Mouse (Mus musculus): Measurements from ENCODE around the gene Gpr156.

Gene Gpr156

DNA sequence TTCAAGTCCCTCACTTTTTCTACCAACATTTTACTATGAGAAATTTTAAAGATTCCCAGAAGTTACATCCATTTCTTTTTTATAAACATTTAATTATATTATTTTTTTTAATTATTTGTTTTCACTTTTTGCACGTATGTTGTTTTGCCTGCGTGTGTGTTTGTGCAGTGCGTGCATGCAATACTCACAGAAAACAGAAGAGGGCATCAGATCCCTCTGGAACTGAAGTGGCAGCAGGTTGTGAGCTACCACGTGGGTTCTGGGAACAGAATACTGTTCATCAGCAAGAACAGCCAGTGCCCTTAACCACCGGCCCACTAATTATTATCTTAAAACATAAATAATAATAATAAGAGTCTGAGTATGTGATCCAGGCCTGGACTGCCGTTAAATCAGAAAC, 2.7 kb downstream of the Gpr156 start:
- DNase-seq (ENCODE audit: low spot score): no peak

DNA sequence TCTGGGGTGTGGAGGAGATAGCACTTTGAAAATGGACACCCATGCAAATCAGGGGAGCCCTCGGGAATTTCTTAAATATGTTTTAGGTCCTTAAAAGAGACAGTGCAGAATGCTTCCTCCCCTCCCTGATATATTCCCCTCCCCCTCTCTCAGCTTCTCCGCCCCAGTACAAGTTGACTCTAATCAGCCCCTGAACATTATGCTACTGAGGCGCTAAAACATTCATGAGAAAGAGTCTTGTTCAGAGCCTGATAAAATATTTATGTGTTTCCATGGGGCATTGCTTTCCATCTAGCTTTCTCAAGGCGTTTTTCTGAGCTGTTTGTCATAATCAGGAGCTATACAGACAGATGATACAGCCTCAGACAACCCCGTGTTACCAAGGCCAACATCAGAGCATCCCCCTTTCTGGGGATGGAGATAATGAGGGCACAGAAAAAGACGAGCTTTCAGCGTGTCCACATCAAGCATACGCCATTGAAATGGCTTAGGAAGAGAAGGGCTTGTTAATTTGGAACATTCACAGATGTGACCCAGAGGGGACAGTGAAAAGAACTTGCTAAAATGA, 4.6 kb downstream of the Gpr156 start:
- no peak for DNase-seq (ENCODE audit: low spot score)

GRCm38 (mm10) chr16:37926087-37926486, 9.8 kb downstream of the Gpr156 start:
- no peak for DNase-seq (ENCODE audit: low spot score)

DNA sequence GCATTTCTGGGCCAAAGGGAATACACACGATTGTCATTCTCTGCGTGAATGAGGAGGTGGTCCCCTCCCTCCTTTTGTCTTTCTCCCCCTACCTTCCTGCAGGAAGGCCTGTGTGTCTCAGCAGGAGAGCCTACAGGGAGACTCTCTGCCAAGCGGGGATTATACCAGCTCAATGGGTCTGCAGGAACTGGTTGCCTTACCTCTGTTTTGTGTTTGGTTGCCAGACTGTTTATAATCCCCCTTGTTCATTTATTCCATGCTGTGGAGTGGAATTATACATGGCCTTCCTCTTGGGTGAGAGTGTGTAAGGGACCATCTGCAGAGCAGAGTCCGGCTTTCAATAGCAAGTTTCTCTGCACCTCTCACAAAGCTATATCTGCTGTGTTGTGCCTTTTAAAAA, 10.8 kb downstream of the Gpr156 start:
- no peak for DNase-seq (ENCODE audit: low spot score)

DNA sequence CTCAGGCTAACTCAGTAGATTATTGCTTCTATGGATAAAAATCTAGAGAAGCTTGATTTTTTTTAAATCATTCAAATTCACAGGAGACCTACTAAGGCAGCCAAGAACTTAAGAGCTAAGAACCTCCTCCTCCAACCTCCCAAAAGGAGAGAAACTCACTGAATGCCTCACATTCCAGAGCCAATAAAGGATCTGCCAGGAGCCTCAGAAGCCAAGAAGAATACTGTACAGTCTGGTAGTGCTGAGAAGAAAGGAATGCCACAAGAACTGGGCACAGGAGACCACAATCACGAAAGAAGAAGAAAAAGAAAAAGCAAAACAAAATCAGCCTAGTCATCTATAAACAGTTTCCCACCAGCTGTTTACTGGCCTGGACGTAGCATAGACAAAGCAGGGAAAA, 12.7 kb downstream of the Gpr156 start:
- no peak for DNase-seq (ENCODE audit: low spot score)

DNA sequence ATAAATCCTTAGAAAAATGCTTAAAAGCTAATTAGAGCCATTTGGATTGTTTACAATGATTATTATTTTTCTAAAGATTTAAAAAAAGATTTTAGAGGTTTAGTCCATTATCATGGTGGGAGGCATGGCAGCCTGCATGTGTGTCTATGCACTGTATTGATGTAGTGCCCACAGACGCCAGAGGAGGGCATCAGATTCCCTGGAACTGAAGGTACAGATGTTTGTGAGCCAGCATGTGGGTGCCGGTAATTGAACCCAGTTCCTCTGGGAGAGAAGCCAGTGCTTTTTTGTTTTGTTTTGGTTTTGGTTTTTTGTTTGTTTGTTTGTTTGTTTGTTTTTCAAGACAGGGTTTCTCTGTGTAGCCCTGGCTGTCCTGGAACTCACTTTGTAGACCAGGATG, 13.3 kb downstream of the Gpr156 start:
- DNase-seq (ENCODE audit: low spot score): no peak

DNA sequence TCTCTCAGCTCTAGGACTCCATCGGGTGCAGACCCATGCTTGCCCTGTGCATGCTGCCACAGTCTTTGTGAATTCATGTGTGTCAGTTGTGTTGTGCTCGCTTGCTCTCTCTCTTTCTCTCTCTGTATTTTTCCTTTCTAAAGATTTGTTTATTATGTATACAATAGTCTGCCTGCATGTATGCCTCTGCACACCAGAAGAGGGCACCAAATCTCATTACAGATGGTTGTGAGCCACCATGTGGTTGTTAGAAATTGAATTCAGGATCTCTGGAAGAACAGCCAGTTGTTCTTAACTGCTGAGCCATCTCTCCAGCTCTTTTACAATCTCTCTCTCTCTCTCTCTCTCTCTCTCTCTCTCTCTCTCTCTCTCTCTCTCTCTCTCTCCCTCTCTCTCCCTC, 18.6 kb downstream of the Gpr156 start:
- DNase-seq (ENCODE audit: low spot score): no peak

GRCm38 (mm10) chr16:37937276-37937675, 21.0 kb downstream of the Gpr156 start:
- DNase-seq (ENCODE audit: low spot score): no peak

DNA sequence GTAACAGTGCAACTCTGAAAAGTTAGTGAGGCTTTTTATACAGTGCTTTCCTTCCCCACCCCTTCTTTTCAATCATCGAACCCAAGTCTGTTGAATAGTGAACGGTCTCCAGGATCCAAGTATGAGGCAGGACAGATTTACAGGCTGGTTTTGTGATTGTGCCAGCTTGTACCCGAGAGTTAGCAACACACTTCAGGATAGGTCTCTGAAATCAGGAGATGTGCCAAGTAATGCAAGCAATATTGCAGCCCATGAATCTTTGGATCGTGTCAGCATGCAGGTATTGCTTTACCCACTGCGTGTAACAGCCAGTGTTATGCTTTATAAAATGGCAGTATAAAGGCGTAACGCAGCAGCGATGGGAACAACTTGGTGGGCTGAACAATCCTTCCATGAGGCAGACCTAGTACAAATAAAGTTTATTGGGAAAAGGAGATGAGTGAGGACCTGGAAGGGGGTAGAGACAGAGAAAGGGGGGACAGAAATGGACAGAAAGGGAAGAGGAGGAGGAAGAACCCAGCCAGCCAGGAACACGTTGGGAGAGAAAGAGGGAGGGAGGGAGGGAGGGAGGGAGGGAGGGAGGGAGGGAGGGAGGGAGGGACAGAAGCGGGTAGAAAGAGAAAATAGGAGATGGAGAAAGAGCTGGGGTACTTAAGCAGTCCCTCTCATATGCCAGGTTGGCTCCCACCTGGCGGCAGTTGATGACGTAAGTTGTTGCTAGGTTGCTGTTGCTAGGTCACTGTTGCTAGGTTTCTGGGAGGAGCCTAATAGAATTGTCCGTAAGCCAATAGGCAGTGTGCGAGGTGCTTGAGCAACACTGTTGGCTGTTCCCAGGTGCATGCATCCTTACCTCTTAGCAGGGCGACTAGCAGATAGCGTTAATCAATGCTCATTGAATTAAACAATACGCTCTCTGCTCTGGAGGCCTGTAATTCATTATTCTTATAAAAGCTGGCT, 22.1 kb downstream of the Gpr156 start:
- peak; percentile 41 for DNase-seq (ENCODE audit: low spot score)

GRCm38 (mm10) chr16:37939082-37939863, 23.0 kb downstream of the Gpr156 start:
- DNase-seq (ENCODE audit: low spot score): no peak

GRCm38 (mm10) chr16:37940291-37940690, 24.0 kb downstream of the Gpr156 start:
- DNase-seq (ENCODE audit: low spot score): no peak

DNA sequence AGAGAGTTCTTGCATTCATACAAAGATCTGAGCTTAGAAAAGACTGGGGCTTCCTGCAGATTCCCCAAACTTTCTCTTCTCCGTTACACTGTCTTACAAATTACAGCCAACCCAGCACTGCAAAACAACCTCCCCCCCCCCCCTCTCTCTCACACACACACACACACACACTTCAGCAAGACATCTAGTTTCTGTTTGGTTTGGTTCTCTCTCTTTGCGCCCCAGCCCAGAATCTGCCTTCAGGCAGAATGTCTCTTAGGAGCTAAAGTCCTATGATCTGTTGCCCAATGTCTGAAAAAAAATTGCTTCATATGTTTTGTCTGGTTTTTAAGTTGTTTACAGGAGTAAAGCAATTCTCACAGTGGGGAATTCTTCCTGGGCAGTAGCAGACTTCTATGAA, 27.4 kb downstream of the Gpr156 start:
- peak; percentile 33 for DNase-seq (ENCODE audit: low spot score)

- DNase-seq (ENCODE audit: low spot score): no peak
Observed at GRCm38 (mm10) chr16:37945031-37945796, 28.9 kb downstream of the Gpr156 start.

DNA sequence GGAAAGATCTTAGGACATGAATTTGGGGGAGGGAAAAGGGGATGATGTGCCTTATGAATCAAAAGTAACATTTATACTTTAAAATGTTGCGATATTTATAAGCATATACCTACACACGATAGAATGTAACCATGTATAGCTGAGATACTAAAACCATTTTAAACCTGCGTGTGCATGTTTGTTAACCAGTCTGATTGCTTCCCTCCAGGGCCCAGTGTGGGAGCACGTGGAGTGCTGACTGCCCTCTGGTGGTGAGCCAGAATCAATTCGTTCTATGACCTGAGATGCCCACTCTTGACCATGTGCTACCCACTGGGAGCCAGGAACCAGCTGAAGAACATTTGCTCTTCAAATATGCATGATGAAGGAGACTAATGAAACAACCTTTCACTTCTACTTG, 30.9 kb downstream of the Gpr156 start:
- peak; percentile 78 for DNase-seq (ENCODE audit: low spot score)

- no peak for DNase-seq (ENCODE audit: low spot score)
Observed at GRCm38 (mm10) chr16:37948365-37948764, 32.1 kb downstream of the Gpr156 start.

GRCm38 (mm10) chr16:37951171-37951570, 34.9 kb downstream of the Gpr156 start:
- no peak for DNase-seq (ENCODE audit: low spot score)

DNA sequence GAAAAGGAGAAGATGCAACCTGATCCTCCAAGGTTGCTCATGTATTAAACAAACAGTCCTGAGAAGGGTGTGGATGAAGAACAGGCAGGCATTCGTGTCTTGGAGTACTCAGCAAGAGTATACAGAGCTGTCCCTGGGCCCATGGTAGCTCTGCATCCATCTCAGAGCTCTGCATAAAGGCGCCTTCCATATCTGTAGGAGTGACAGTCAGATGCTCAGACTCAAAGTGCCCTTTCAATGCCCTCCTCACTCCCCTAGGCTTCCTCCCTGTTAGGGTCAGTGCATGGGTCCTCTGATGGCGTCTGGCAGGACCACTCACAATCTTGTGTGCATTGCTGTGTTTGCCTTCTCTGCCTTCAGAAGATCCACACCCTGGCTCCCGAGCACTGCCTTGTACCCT, 36.9 kb downstream of the Gpr156 start:
- no peak for DNase-seq (ENCODE audit: low spot score)

- DNase-seq (ENCODE audit: low spot score): no peak
Observed at GRCm38 (mm10) chr16:37953991-37954942, 38.0 kb downstream of the Gpr156 start.

DNA sequence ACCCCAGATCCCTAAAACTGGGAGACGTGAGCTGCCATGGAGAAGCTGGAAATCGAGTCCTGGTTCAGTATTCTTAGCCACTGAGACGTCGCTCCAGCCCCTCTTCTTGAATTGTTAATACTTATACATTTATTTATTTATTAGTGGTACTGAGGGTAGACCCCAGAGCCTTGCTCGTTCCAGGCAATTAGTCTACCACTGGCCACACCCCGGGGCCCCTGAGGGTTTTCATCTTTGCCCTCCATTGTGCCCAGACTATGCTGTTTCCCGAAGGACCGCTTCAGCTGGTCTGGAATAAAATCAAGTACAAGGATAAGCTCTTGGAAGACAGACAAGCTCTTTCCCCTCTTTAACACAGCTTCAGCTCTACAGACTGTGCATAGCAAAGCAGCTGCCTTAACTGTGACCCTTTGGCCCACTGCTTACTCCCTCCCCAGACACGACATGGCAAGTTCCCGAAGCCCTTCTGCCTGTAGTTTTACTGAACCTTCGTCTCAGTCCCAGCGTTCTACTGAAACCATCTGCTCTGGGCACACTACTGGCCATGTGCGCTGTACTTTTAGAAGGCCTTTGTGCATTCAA, 39.1 kb downstream of the Gpr156 start:
- DNase-seq (ENCODE audit: low spot score): no peak

GRCm38 (mm10) chr16:37956076-37956676, 39.9 kb downstream of the Gpr156 start:
- no peak for DNase-seq (ENCODE audit: low spot score)
